ENCODE assay signal across 8 mouse cellular contexts in the genomic region with DNA sequence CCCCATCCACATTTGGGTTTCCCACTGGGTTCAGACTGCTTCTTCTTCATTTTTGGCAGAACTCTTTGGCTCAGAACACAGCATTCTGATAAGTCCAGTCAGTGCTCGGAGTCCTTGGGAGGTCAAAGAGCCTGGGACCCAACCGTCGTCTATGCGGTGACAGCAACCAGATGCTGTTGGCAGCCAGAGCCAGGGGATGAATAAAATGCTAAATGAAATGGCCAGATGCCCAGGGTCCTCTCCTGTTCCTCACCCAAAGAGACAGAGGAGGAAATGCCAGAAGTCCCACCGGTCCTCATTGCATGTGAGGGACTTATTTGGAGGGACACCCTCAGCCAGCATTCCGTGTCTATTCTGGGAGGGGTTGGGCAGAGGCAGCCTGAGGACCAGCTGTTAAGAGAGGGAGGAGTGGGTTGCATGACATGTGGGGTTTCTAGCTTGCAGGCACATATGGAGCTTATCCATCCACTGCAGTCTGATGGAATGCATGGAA.
A peak's percentile ranks its signal among the peaks of the same experiment; 100 is the strongest.
DNase-seq lines count a peak whose midpoint lies in the region; ATAC-seq and TF ChIP-seq lines count a peak whose summit lies in the region.

No protein-coding gene starts in this region.

- TF ChIP-seq EP300 in stomach, postnatal 0 days (optimal IDR thresholded peaks at IDR 0.05), result no peak

- H3K27me3 ChIP-seq in heart, embryonic 14.5 days (ENCODE audit: control insufficient read depth, insufficient read depth, low read length), result no peaks in the 10 kb centered on the region
- H3K27me3 ChIP-seq in stomach, postnatal 0 days (ENCODE audit: control insufficient read depth, insufficient read depth, low read length), result no peaks in the 10 kb centered on the region
- H3K27me3 ChIP-seq in cerebellum, adult 2 months (ENCODE audit: control insufficient read depth, insufficient read depth, low read length), result no peaks in the 10 kb centered on the region; the same call in 1 of the 2 replicates

- WGBS in heart, embryonic 14.5 days, result 21% methylated on average over 6 of the region's 6 CpGs
- WGBS in stomach, postnatal 0 days, result 46% methylated on average over 6 of the region's 6 CpGs
- WGBS in cerebellum, adult 2 months, result 2% methylated on average over 6 of the region's 6 CpGs

- H3K9ac ChIP-seq in heart, embryonic 14.5 days (ENCODE audit: low read length), result no peak overlapping the region
- no peak overlapping the region for H3K9ac ChIP-seq in stomach, postnatal 0 days (ENCODE audit: low read length)

- H3K4me1 ChIP-seq in heart, embryonic 14.5 days (ENCODE audit: control insufficient read depth in 2 of 2, insufficient read depth in 2 of 2, low read length in 2 of 2), result peaks cover 9 to 14% of the 10 kb centered on the region in 2 experiments; a peak in 3 of 4 replicates
- H3K4me1 ChIP-seq in stomach, postnatal 0 days (replicated peaks; ENCODE audit: control insufficient read depth, insufficient read depth), result no peaks in the 10 kb centered on the region
- H3K4me1 ChIP-seq in cerebellum, adult 2 months (ENCODE audit: control insufficient read depth, insufficient read depth, low read length), result no peaks in the 10 kb centered on the region

- peak; percentile 3 to 22 for DNase-seq in spleen, postnatal 36 days (ENCODE audit: low spot score in 2 of 2)
- no peak for DNase-seq in spleen, adult 18-20 months
- DNase-seq in kidney, postnatal 14 days, result peak; percentile 77
- no peak for DNase-seq in stomach, postnatal 0 days (ENCODE audit: low spot score)
- DNase-seq in cerebellum, adult 2 months, result no peak
- DNase-seq in thymus, postnatal 0 days (ENCODE audit: low spot score), result no peak
- DNase-seq in cerebellum, adult 18-20 months, result no peak

- ATAC-seq in heart, embryonic 14.5 days (ENCODE audit: insufficient number of reproducible peaks, insufficient read depth, low FRiP score, low read depth), result peak; percentile 81
- peak; percentile 29; the same call in 1 of the 2 replicates for ATAC-seq in stomach, postnatal 0 days (ENCODE audit: low FRiP score, low TSS enrichment)

- H3K36me3 ChIP-seq in heart, embryonic 14.5 days (ENCODE audit: control insufficient read depth, insufficient read depth, low read length), result no peaks in the 10 kb centered on the region
- H3K36me3 ChIP-seq in stomach, postnatal 0 days (ENCODE audit: control insufficient read depth, insufficient read depth, low read length), result no peaks in the 10 kb centered on the region

- no peaks in the 10 kb centered on the region for H3K9me3 ChIP-seq in heart, embryonic 14.5 days (ENCODE audit: control insufficient read depth, low read length)
- H3K9me3 ChIP-seq in stomach, postnatal 0 days (ENCODE audit: control insufficient read depth, low read length), result no peaks in the 10 kb centered on the region

- TF ChIP-seq POLR2A in cerebellum, adult 2 months (IDR thresholded peaks at IDR 0.05; ENCODE audit: borderline replicate concordance, insufficient read depth, low read length), result no peak

- H3K4me2 ChIP-seq in heart, embryonic 14.5 days (ENCODE audit: low read length), result no peak overlapping the region
- no peak overlapping the region; the same call in 1 of the 2 replicates for H3K4me2 ChIP-seq in stomach, postnatal 0 days (replicated peaks; ENCODE audit: low read depth)

- TF ChIP-seq CTCF in stomach, postnatal 0 days (IDR thresholded peaks at IDR 0.05; ENCODE audit: low read depth), result no peak
- TF ChIP-seq CTCF in cerebellum, adult 2 months (IDR thresholded peaks at IDR 0.05; ENCODE audit: borderline replicate concordance, insufficient read depth, low read depth, low read length), result no peak

- H3K27ac ChIP-seq in heart, embryonic 14.5 days (replicated peaks in 1 of 2; ENCODE audit: control insufficient read depth in 1 of 2, insufficient read depth in 1 of 2, low read depth in 2 of 2, low read length in 2 of 2), result peak overlapping the region; percentile 17 to 20; a peak in 3 of 4 replicates
- H3K27ac ChIP-seq in stomach, postnatal 0 days (replicated peaks), result no peak overlapping the region
- no peak overlapping the region for H3K27ac ChIP-seq in cerebellum, adult 2 months (ENCODE audit: insufficient read depth, low read length)

- no peak overlapping the region for H3K4me3 ChIP-seq in heart, embryonic 14.5 days (ENCODE audit: control insufficient read depth in 1 of 2, insufficient read depth in 1 of 2, low read depth in 1 of 2, low read length in 2 of 2)
- no peak overlapping the region for H3K4me3 ChIP-seq in stomach, postnatal 0 days (ENCODE audit: low read depth, low read length)
- no peak overlapping the region for H3K4me3 ChIP-seq in cerebellum, adult 2 months (replicated peaks; ENCODE audit: insufficient read depth, low read depth, low read length)

Comparison
In these comparisons a context has a peak if more than half of its experiments do, and no peak if none do; other contexts are left out.
1. DNase-seq: peak in spleen, postnatal 36 days (2 of 2) and kidney, postnatal 14 days (single experiment); none in spleen, adult 18-20 months (0 of 2), stomach, postnatal 0 days (single experiment), cerebellum, adult 2 months (0 of 2), thymus, postnatal 0 days (single experiment) and cerebellum, adult 18-20 months (0 of 2).
2. H3K27ac ChIP-seq: peak in heart, embryonic 14.5 days (2 of 2); none in stomach, postnatal 0 days (single experiment) and cerebellum, adult 2 months (single experiment).